Mouse (Mus musculus): ENCODE measurements around the gene Csmd2.

- TF ChIP-seq CTCF (IDR thresholded peaks at IDR 0.05; ENCODE audit: extremely low read depth, insufficient read depth, insufficient read length, insufficient replicate concordance) (no peak), POLR2A (IDR thresholded peaks at IDR 0.05; ENCODE audit: low read depth, low read length) (no peak)
These were observed 161.9 kb downstream of the Csmd2 start for GRCm38 (mm10) chr4:128149524-128149923.

Data from spleen, adult 2 months (tissue).